Mouse (Mus musculus): ENCODE data around the gene Rab10.
A peak's percentile ranks its signal among the peaks of the same experiment; 100 is the strongest.

Rab10 gene

DNA sequence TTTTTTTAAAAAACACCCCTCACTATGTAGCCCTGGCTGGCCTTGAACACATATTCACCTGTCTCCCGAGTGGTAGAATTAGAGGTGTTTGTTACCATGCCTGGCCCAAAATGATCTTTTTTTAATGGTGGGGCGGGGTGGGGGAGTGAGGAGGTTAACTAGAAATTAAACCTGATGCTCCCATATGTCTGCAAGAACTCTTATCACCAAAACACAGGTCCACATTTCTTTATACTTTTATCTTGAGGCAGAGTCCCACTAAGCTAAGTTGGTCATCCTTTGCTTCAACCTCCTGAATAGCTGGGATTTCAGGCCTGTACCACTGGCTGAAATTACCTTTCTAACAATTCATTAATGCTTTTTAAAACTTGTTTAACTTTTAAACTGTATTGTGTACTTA is 13.7 kb downstream of the Rab10 start:
- no peak for DNase-seq (ENCODE audit: low spot score in 2 of 2)

DNA sequence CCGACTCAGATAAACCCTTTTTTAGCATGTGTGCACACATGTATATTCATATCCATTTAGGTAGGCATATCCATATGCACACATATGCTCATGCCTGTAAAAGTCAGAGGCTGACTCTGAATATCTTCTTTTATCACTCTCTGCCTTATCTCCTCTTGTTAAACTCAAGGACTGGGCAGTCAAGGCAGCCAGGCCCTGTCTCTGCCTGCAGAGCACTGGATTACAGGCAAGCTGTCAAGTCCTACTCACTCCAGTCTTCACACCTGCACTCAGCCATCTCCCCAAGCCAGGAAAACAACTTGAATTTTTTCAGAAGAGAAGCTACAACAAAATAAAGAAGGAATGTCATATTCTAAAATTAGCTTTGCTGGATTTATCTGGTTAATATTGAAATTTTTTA is 17.9 kb downstream of the Rab10 start:
- no peak for DNase-seq (ENCODE audit: low spot score in 2 of 2)

- no peak for DNase-seq (ENCODE audit: low spot score in 2 of 2)
Observed at GRCm38 (mm10) chr12:3291038-3291437, 18.7 kb downstream of the Rab10 start.

DNA sequence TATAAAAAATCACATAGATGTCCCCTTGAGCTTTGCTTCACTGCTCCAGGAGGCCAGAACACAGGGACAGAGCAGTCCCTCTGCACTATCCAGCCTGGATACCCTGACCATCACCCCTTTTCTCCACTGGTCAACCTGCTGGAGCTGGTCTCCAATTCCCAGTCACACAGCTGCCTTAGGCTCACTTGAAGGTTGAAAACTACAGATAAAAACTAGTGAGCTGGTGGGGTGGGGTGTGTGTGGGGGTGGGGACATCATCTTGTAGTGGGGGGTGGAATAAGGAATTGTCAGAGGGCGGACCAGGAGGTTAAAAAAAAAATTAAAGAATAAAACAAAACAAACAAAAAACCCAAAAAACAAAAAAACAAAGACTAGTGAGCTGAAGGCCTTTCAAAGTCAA is 21.3 kb downstream of the Rab10 start:
- no peak for DNase-seq (ENCODE audit: low spot score in 2 of 2)

- no peak for DNase-seq (ENCODE audit: low spot score in 2 of 2)
Observed at GRCm38 (mm10) chr12:3285919-3286318, 23.9 kb downstream of the Rab10 start.

- DNase-seq (ENCODE audit: low spot score in 2 of 2) = peak in 1 of 2 experiments; percentile 68
Observed at GRCm38 (mm10) chr12:3285377-3285776, 24.4 kb downstream of the Rab10 start.

GRCm38 (mm10) chr12:3284463-3284862 is 25.3 kb downstream of the Rab10 start:
- no peak for DNase-seq (ENCODE audit: low spot score in 2 of 2)

DNA sequence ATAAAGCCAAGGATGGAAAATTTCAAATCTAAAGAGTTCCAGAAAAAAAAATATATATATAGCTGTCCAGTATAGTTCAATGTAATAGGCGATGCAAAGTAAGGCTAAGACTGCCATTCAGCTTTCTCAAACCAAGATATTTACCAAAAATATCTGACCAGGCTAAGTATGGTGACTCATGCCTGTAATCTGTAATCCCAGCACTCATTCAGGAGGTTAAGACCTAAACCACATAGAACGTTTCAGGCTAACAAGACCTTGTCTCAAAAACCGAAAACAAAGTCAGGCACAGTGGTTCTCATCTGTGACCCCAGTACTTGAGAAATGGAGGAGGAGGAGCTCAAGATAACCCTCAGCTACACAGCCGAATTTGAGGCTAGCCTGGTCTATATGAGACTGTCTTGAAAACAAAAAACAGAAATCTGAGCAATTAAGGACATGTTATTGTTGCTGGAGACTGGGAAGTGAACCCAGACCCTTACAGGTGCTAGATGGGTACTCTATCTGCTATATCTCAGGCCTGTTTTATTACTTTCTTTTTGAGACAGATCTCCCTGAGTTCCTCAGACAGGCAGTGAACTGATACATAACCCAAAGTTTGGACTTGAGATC is 25.8 kb downstream of the Rab10 start:
- no peak for DNase-seq (ENCODE audit: low spot score in 2 of 2)

DNA sequence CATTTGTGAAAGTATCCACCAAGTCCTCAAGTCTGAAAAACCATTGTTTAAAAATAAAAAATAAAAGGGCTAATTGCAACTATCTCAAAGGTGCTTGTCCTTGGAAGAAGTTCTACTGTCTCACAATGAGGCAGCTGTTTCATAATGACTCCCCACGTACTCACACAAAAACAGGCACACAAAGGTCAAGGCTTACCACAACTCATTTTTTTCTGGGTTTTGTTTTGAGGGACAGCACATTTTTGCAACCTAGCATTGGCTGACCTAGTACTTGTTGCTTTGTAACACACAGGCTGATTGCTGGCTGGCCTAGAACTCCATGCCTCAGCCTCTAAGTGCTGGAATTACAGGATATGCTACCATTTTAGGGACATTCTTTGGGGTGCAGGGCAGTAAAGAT is 26.8 kb downstream of the Rab10 start:
- DNase-seq (ENCODE audit: low spot score in 2 of 2) = no peak

- DNase-seq (ENCODE audit: low spot score in 2 of 2) = no peak
Observed at GRCm38 (mm10) chr12:3282520-3282919, 27.2 kb downstream of the Rab10 start.

DNA sequence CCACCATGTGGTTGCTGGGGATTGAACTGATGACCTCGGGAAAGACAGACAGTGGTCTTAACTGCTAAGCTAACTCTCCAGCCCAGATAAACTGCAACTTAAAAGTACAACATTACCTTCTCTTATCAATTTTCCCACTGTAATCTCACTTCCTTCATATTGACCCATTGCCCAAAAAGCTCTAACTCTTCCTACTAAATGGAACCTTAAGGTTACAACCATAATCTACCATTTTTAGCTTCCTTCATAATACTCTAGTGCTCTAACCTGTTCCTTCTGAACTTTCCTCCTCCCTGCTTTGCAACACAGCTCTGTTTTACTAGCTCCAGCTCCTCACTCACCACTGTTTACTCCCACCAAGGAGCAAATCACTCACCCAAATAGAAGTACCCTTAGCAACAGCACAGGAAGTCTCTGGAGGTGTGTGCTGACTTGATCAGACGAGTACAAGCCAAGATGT is 30.9 kb downstream of the Rab10 start:
- no peak for DNase-seq (ENCODE audit: low spot score in 2 of 2)

GRCm38 (mm10) chr12:3270818-3271217 is 39.0 kb downstream of the Rab10 start:
- DNase-seq (ENCODE audit: low spot score in 2 of 2) = no peak

DNA sequence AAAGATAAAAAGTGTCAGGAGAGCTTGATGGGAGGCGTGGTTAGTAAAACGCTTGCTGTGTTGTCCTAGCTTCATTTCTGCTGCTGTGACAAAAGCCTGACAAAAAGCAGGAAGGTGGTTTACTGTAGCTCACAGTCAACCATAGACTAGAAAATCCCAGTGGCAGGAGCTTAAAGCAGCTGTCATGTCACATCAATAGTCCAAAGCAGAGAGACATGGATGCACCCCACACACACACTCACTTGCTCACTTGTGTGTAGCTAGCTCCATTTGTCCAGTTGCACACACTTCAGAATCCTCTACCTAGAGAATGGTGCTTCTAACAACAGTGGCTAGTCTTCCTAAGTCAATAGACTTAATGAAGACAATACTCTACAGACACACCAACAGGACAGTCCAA is 42.4 kb downstream of the Rab10 start:
- DNase-seq (ENCODE audit: low spot score in 2 of 2) = no peak

GRCm38 (mm10) chr12:3265188-3265587 is 44.6 kb downstream of the Rab10 start:
- no peak for DNase-seq (ENCODE audit: low spot score in 2 of 2)

DNA sequence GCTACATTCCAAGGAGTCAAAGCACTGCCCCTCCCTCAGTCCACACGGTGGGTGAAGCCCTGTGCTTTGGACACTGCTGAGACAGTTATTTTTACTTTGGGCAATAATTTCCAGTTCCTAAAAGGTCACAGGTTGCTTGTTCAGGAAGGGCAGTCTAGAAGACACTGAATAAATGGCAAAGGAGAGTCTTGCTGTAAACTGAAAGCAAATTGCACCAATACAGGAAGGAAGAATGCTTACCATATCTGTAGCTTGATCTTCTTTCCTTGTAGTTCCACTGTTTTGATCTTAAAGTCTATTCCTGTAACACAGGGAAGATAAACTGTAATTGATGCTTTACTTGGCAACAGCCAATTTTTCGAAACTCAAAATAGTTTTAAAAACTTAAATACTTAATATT is 45.3 kb downstream of the Rab10 start:
- no peak for DNase-seq (ENCODE audit: low spot score in 2 of 2)

GRCm38 (mm10) chr12:3261596-3261995 is 48.2 kb downstream of the Rab10 start:
- no peak for DNase-seq (ENCODE audit: low spot score in 2 of 2)

- no peak for DNase-seq (ENCODE audit: low spot score in 2 of 2)
Observed at GRCm38 (mm10) chr12:3255966-3256365, 53.8 kb downstream of the Rab10 start.

GRCm38 (mm10) chr12:3255435-3255834 is 54.3 kb downstream of the Rab10 start:
- no peak for DNase-seq (ENCODE audit: low spot score in 2 of 2)

DNA sequence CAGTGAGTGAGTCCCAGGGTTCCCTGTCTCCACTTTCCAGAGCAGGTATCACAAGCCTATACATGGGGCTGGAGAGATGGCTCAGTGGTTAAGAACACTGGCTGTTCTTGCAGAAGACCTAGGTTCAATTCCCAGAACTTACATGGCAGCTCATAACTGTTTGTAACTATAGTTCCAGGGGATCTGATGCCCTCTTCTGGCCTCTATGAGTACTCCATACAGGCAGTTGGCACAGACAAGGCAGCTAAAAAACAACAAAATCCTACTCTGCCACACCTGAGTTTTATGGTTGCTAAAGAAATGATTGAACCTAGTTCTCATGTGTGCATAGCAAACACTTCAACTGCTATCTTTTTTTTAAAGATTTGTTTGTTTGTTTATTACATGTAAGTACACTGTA is 56.2 kb downstream of the Rab10 start:
- DNase-seq (ENCODE audit: low spot score in 2 of 2) = peak in 1 of 2 experiments; percentile 29

GRCm38 (mm10) chr12:3246091-3246490 is 63.7 kb downstream of the Rab10 start:
- no peak for DNase-seq (ENCODE audit: low spot score in 2 of 2)

DNA sequence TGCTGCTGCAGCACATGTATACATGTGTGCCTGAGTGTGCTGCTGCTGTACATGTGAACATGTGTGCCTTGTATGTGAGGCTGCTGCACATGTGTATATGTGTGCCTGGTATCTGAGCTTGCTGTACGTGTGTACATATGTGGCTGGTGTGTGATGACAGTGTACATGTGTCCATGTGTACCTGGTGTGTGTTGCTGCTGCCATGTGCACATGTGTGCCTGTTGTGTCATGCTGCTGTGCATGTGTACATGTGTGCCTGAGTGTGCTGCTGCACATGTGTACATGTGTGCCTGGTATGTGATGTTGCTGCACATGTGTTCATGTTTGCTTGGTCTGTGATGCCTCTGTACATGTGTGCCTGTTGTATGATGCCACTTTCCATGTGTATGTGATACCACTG is 70.2 kb downstream of the Rab10 start:
- no peak for DNase-seq (ENCODE audit: low spot score in 2 of 2)

GRCm38 (mm10) chr12:3238361-3239051 is 71.3 kb downstream of the Rab10 start:
- peak in 1 of 2 experiments; percentile 20 for DNase-seq (ENCODE audit: low spot score in 2 of 2)

DNA sequence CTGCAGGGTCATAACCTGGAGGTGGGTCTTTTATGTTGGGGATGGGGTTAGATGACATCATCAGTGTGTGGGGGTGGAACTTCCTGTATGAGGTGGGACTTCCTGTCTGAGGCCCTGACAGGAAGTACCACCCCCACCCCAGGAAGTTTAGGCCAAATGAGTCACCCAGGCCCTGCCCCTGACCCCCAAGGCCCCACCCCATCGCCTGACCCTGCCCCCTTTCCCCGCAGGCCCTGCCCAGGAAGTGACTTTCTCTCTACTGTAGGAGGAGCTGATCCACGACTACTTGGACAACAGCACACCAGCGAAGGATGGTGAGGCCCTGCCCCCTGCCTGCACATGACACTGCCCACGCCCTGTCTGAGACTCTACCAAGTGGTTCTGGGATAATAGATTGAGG is 72.0 kb downstream of the Rab10 start:
- no peak for DNase-seq (ENCODE audit: low spot score in 2 of 2)
